Mouse (Mus musculus): Measurements from ENCODE around the gene Il13.

Gene Il13

GRCm38 (mm10) chr11:53585510-53585909 lies 49.0 kb downstream of the Il13 start:
- DNase-seq (ENCODE audit: extremely low read depth, low read depth, low spot score) = no peak

DNA sequence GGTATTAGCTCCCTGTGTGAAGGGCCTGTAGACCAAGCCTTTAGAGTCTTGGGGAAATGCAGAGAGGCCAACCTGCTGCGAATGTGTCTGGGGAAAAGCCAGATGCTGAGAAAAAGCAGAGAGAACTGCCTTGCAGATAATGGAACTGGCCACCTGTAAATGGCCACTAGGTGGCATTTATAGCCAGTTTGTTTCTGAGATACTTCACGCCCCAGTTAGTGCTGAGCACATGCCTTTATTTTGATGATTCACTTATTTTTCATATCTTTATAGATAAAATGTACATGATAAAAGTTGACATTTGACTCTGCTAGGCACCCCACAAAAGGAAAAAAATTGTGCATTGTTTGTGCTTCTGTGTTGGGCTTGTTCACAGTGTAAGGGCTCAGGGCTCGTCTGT lies 49.7 kb downstream of the Il13 start:
- DNase-seq (ENCODE audit: extremely low read depth, low read depth, low spot score) = no peak

- no peak for DNase-seq (ENCODE audit: extremely low read depth, low read depth, low spot score)
Measured at GRCm38 (mm10) chr11:53583151-53583550, 51.4 kb downstream of the Il13 start.
